Mouse (Mus musculus) ES-E14 (cell line): ENCODE measurements around the gene Btbd2. TPM values are rescaled to one million over a fixed set of nuclear protein-coding genes. Genes with fewer than 3 reads are reported as not detected.

ENCODE experiments used
- DNase-seq: peaks from one replicate; pipeline ENCODE4 v3.0.0-alpha.2; 2013; ENCODE audit warnings: low read depth, low spot score
- H3K27ac ChIP-seq: 2 replicates; pipeline ENCODE4 v1.5.1; 2012; ENCODE audit warnings: low read depth, mild to moderate bottlenecking, low read length, moderate library complexity, mixed read lengths; ENCODE audit not compliant: poor library complexity, insufficient read depth, severe bottlenecking
- H3K36me3 ChIP-seq: 2 replicates; pipeline ENCODE4 v1.6.1; 2012; ENCODE audit warnings: mild to moderate bottlenecking, low read length, moderate library complexity, mixed read lengths; ENCODE audit not compliant: control insufficient read depth, poor library complexity, insufficient read depth, severe bottlenecking
- H3K4me1 ChIP-seq, 2 experiments: fragments of 150-350 bp in 1 of 2; sonication (generic) in 1 of 2; 2 replicates each; pipeline ENCODE4 v1.6.1; 2012; ENCODE audit warnings: low read length in 2 of 2, mild to moderate bottlenecking in 1 of 2, mixed read lengths in 1 of 2; ENCODE audit not compliant: control insufficient read depth in 2 of 2, insufficient read depth in 2 of 2, poor library complexity in 1 of 2
- H3K4me3 ChIP-seq, 2 experiments: fragments of 150-350 bp in 1 of 2; sonication (generic) in 1 of 2; 2 replicates each; pipeline ENCODE4 v1.5.1; 2012; ENCODE audit warnings: low read length in 2 of 2, low read depth in 1 of 2, mild to moderate bottlenecking in 1 of 2, mixed read lengths in 1 of 2; ENCODE audit not compliant: insufficient read depth in 1 of 2, poor library complexity in 1 of 2, severe bottlenecking in 1 of 2
- H3K9ac ChIP-seq: 2 replicates; pipeline ENCODE4 v1.6.1; 2012; ENCODE audit warnings: low read depth, mild to moderate bottlenecking, low read length, mixed read lengths; ENCODE audit not compliant: poor library complexity, insufficient read depth, severe bottlenecking
- H3K9me3 ChIP-seq: fragments of 150-350 bp; sonication (generic); 2 replicates; pipeline ENCODE4 v1.6.1; 2012; ENCODE audit warnings: low read depth, mild to moderate bottlenecking, low read length; ENCODE audit not compliant: control insufficient read depth, insufficient read depth
- CHD2 ChIP-seq: IDR thresholded peaks from 2 replicates; pipeline ENCODE4 v1.6.1; 2014; ENCODE audit warnings: mild to moderate bottlenecking, low read depth, low read length, inconsistent platforms
- HCFC1 ChIP-seq: IDR thresholded peaks from 2 replicates; pipeline ENCODE4 v1.6.1; 2012; ENCODE audit warnings: low read length, inconsistent platforms, borderline replicate concordance; ENCODE audit not compliant: insufficient read depth
- MAFK ChIP-seq: IDR thresholded peaks from 2 replicates; pipeline ENCODE4 v1.6.1; 2014; ENCODE audit warnings: mild to moderate bottlenecking, low read depth, low read length, inconsistent platforms; ENCODE audit not compliant: insufficient read depth
- ZC3H11A ChIP-seq: IDR thresholded peaks from 2 replicates; pipeline ENCODE4 v1.6.1; 2012; ENCODE audit warnings: low read depth, mild to moderate bottlenecking, inconsistent platforms, low read length, borderline replicate concordance
- ZNF384 ChIP-seq: IDR thresholded peaks from 2 replicates; pipeline ENCODE4 v1.6.1; 2012; ENCODE audit warnings: low read depth, low read length, inconsistent platforms
- in situ Hi-C, 2 experiments: fragments of 600-800 bp; cut with MboI; formaldehyde crosslinking; loops; one replicate each; pipeline ENCODE4 v1.15.1; 2025; ENCODE audit warnings: low sequenced_read_pairs in 2 of 2, inconsistent platforms in 1 of 2; ENCODE audit not compliant: unreplicated experiment in 2 of 2
- total RNA-seq: library from RNA; depleted of rRNA; stranded (reverse); fragments of 300-350 nt; gene quantifications from 2 replicates; pipeline ENCODE4 v1.2.3, GENCODE M21; 2012

Btbd2 gene
- total RNA-seq, 1 experiment: 45.7 TPM

- TF ChIP-seq MAFK (no peak), HCFC1 (no peak), ZC3H11A (no peak), CHD2 (no peak), ZNF384 (no peak)
- no peak for DNase-seq
- no peaks in the 10 kb centered on the region for H3K9me3 ChIP-seq
- H3K36me3 ChIP-seq: peaks cover 30% of the 10 kb centered on the region
- H3K4me1 ChIP-seq: peaks cover 9 to 22% of the 10 kb centered on the region in 2 experiments
- no peak overlapping the region for H3K4me3 ChIP-seq
- H3K9ac ChIP-seq: no peak overlapping the region
- in situ Hi-C loops: no loop called here
- no peak overlapping the region for H3K27ac ChIP-seq
Observed at GRCm38 (mm10) chr10:80673690-80674089, 16.8 kb upstream of the Btbd2 start.

GRCm38 (mm10) chr10:80671936-80672690, 15.2 kb upstream of the Btbd2 start:
- no peak overlapping the region for H3K9ac ChIP-seq
- in situ Hi-C loops: no loop called here
- H3K27ac ChIP-seq: no peak overlapping the region
- H3K4me3 ChIP-seq: no peak overlapping the region
- no peaks in the 10 kb centered on the region for H3K9me3 ChIP-seq
- H3K4me1 ChIP-seq: peaks cover 6 to 13% of the 10 kb centered on the region in 2 experiments
- no peak for DNase-seq
- TF ChIP-seq ZC3H11A (no peak), ZNF384 (no peak), HCFC1 (no peak)
- H3K36me3 ChIP-seq: peaks cover 45% of the 10 kb centered on the region

GRCm38 (mm10) chr10:80671251-80671650, 14.4 kb upstream of the Btbd2 start:
- H3K4me1 ChIP-seq: peaks cover 3 to 13% of the 10 kb centered on the region in 2 experiments; a peak in 3 of 4 replicates
- no peak overlapping the region for H3K4me3 ChIP-seq
- in situ Hi-C loops: no loop called here
- TF ChIP-seq CHD2: no peak
- no peak for TF ChIP-seq ZC3H11A
- TF ChIP-seq MAFK: no peak
- no peak for TF ChIP-seq HCFC1
- no peak for TF ChIP-seq ZNF384
- H3K36me3 ChIP-seq: peaks cover 53% of the 10 kb centered on the region
- H3K27ac ChIP-seq: no peak overlapping the region
- H3K9me3 ChIP-seq: no peaks in the 10 kb centered on the region
- H3K9ac ChIP-seq: no peak overlapping the region
- DNase-seq: no peak

GRCm38 (mm10) chr10:80670531-80670930, 13.7 kb upstream of the Btbd2 start:
- no peak for DNase-seq
- TF ChIP-seq ZC3H11A (no peak), CHD2 (no peak), ZNF384 (no peak), MAFK (no peak), HCFC1 (no peak)
- in situ Hi-C loops: no loop called here
- peaks cover 53% of the 10 kb centered on the region for H3K36me3 ChIP-seq
- H3K4me1 ChIP-seq: peaks cover 3 to 19% of the 10 kb centered on the region in 2 experiments; a peak in 3 of 4 replicates
- H3K9ac ChIP-seq: no peak overlapping the region
- H3K9me3 ChIP-seq: no peaks in the 10 kb centered on the region
- H3K27ac ChIP-seq: no peak overlapping the region
- H3K4me3 ChIP-seq: no peak overlapping the region
